ENCODE assay signal across 8 mouse cellular contexts in genomic region chr13:14522906-14523269, GRCm38 (mm10). TPM values are rescaled to one million over a fixed set of nuclear protein-coding genes. Genes with fewer than 3 reads are reported as not detected.
DNase-seq lines count a peak whose midpoint lies in the region; ATAC-seq and TF ChIP-seq lines count a peak whose summit lies in the region.

Gene Hecw1 (minus strand): TSS chr13:14523228.

- H3K27me3 ChIP-seq in lung, embryonic 16.5 days (ENCODE audit: control insufficient read depth, insufficient read depth, low read depth, low read length), result peaks cover 18% of the 10 kb centered on the region; the same call in 1 of the 2 replicates
- peaks cover 4% of the 10 kb centered on the region; the same call in 1 of the 2 replicates for H3K27me3 ChIP-seq in forebrain, embryonic 11.5 days (ENCODE audit: control insufficient read depth, insufficient read depth, low read length)
- no peaks in the 10 kb centered on the region for H3K27me3 ChIP-seq in stomach, postnatal 0 days (ENCODE audit: control insufficient read depth, insufficient read depth, low read length)

- H3K9me3 ChIP-seq in lung, embryonic 16.5 days (ENCODE audit: control insufficient read depth, low read length), result no peaks in the 10 kb centered on the region
- H3K9me3 ChIP-seq in forebrain, embryonic 11.5 days (ENCODE audit: control insufficient read depth, low read length), result no peaks in the 10 kb centered on the region
- H3K9me3 ChIP-seq in stomach, postnatal 0 days (ENCODE audit: control insufficient read depth, low read length), result no peaks in the 10 kb centered on the region

- peak within 1 kb of the TSS; percentile 57 for H3K9ac ChIP-seq in lung, embryonic 16.5 days (ENCODE audit: low read length)
- peak within 1 kb of the TSS; percentile 64 for H3K9ac ChIP-seq in forebrain, embryonic 11.5 days (ENCODE audit: low read length)
- H3K9ac ChIP-seq in stomach, postnatal 0 days (ENCODE audit: low read length), result peak within 1 kb of the TSS; percentile 41; the same call in 1 of the 2 replicates

- no peaks in the 10 kb centered on the region for H3K36me3 ChIP-seq in lung, embryonic 16.5 days (ENCODE audit: control insufficient read depth, insufficient read depth, low read length)
- H3K36me3 ChIP-seq in forebrain, embryonic 11.5 days (ENCODE audit: control insufficient read depth, insufficient read depth, low read length), result no peaks in the 10 kb centered on the region
- H3K36me3 ChIP-seq in stomach, postnatal 0 days (ENCODE audit: control insufficient read depth, insufficient read depth, low read length), result no peaks in the 10 kb centered on the region

- H3K4me1 ChIP-seq in lung, embryonic 16.5 days (replicated peaks; ENCODE audit: control insufficient read depth, insufficient read depth, low read length), result peaks cover 4% of the 10 kb centered on the region; the same call in 1 of the 2 replicates
- H3K4me1 ChIP-seq in forebrain, embryonic 11.5 days (replicated peaks; ENCODE audit: control insufficient read depth, insufficient read depth, low read length), result no peaks in the 10 kb centered on the region
- no peaks in the 10 kb centered on the region for H3K4me1 ChIP-seq in stomach, postnatal 0 days (replicated peaks; ENCODE audit: control insufficient read depth, insufficient read depth)

- no peak for TF ChIP-seq CTCF in stomach, postnatal 0 days (IDR thresholded peaks at IDR 0.05; ENCODE audit: low read depth)

- peak within 1 kb of the TSS; percentile 73 for H3K4me2 ChIP-seq in lung, embryonic 16.5 days (ENCODE audit: low read depth, low read length)
- H3K4me2 ChIP-seq in forebrain, embryonic 11.5 days (ENCODE audit: low read depth, low read length, severe bottlenecking), result peak within 1 kb of the TSS; percentile 93
- peak within 1 kb of the TSS; percentile 74 for H3K4me2 ChIP-seq in stomach, postnatal 0 days (replicated peaks; ENCODE audit: low read depth)

- WGBS in lung, embryonic 16.5 days, result 3% methylated on average over 15 of the region's 15 CpGs
- 2% methylated on average over 15 of the region's 15 CpGs for WGBS in forebrain, embryonic 11.5 days
- WGBS in stomach, postnatal 0 days, result 3% methylated on average over 13 of the region's 15 CpGs

- peak; percentile 43 for ATAC-seq in lung, embryonic 16.5 days (ENCODE audit: low read depth)
- ATAC-seq in forebrain, embryonic 11.5 days (replicated peaks; ENCODE audit: low FRiP score), result peak; percentile 81
- ATAC-seq in megakaryocyte progenitor cell, adult 5-6 weeks (replicated peaks; ENCODE audit: poor library complexity), result peak; percentile 34
- ATAC-seq in stomach, postnatal 0 days (ENCODE audit: low FRiP score, low TSS enrichment), result peak; percentile 63

- no peak within 1 kb of the TSS for H3K27ac ChIP-seq in lung, embryonic 16.5 days (ENCODE audit: low read length)
- H3K27ac ChIP-seq in forebrain, embryonic 11.5 days (ENCODE audit: low read depth, low read length), result peak within 1 kb of the TSS; percentile 48; the same call in 1 of the 2 replicates
- H3K27ac ChIP-seq in stomach, postnatal 0 days (replicated peaks), result no peak within 1 kb of the TSS

- DNase-seq in lung, adult 18-20 months, result no peak
- peak; percentile 67 for DNase-seq in forebrain, embryonic 11.5 days (ENCODE audit: low spot score)
- peak; percentile 37 to 70 for DNase-seq in layer of hippocampus, adult 18-20 months (ENCODE audit: low spot score in 2 of 2)
- no peak for DNase-seq in stomach, postnatal 0 days (ENCODE audit: low spot score)
- DNase-seq in ovary, postnatal 10 days (ENCODE audit: low spot score), result no peak
- no peak for DNase-seq in adrenal gland, postnatal 10 days

- no peak for TF ChIP-seq EP300 in stomach, postnatal 0 days (optimal IDR thresholded peaks at IDR 0.05)

- H3K4me3 ChIP-seq in lung, embryonic 16.5 days (ENCODE audit: low read length), result peak within 1 kb of the TSS; percentile 47
- H3K4me3 ChIP-seq in forebrain, embryonic 11.5 days (ENCODE audit: low read depth, low read length), result peak within 1 kb of the TSS; percentile 52
- peak within 1 kb of the TSS; percentile 43 for H3K4me3 ChIP-seq in stomach, postnatal 0 days (ENCODE audit: low read depth, low read length)

RNA-seq across cellular contexts. Expression of gene Hecw1, which starts in this region (rescaled TPM):
- 0.19 and 0.35 TPM in 2 replicates for polyA plus RNA-seq in lung, embryonic 16.5 days (2015; fragmentation: Nextera tagmentation; extraction: Ambion mirVana)
- polyA plus RNA-seq in forebrain, embryonic 11.5 days (2014; fragmentation: Nextera tagmentation; extraction: Ambion mirVana), result 5.5 and 6.8 TPM in 2 replicates
- total RNA-seq in layer of hippocampus, adult 18-20 months (2021), result 10 to 100 TPM; 49.8 to 53.3 TPM
- total RNA-seq in megakaryocyte progenitor cell, adult 5-6 weeks (2015), result not detected in 2 replicates
- not detected in 2 replicates for total RNA-seq in megakaryocyte progenitor cell, adult 5-6 weeks (2017)
- 0.34 and 0.42 TPM in 2 replicates for polyA plus RNA-seq in stomach, postnatal 0 days (2015; fragmentation: Nextera tagmentation; extraction: Ambion mirVana)
- 1 to 10 TPM in 1 of 2 experiments, under 1 TPM in 1; 0.81 to 1.3 TPM for total RNA-seq in adrenal gland, postnatal 10 days (2021)

Comparison
In these comparisons a context has a peak if more than half of its experiments do, and no peak if none do; other contexts are left out.
1. RNA of gene Hecw1 (total RNA-seq): 49.8 to 53.3 TPM in layer of hippocampus, adult 18-20 months; 0.81 to 1.3 TPM in adrenal gland, postnatal 10 days and not detected in megakaryocyte progenitor cell, adult 5-6 weeks; every median in the first group is over 10 times any median in the second.
2. Peak in ATAC-seq, H3K4me3 ChIP-seq, H3K9ac ChIP-seq and H3K4me2 ChIP-seq in lung, embryonic 16.5 days; RNA of the gene not detected or under 1 TPM.
3. Peak in ATAC-seq in megakaryocyte progenitor cell, adult 5-6 weeks; RNA of the gene not detected or under 1 TPM.
4. Peak in ATAC-seq, H3K4me3 ChIP-seq, H3K9ac ChIP-seq and H3K4me2 ChIP-seq in stomach, postnatal 0 days; RNA of the gene not detected or under 1 TPM.
5. DNase-seq: peak in forebrain, embryonic 11.5 days (single experiment) and layer of hippocampus, adult 18-20 months (2 of 2); none in lung, adult 18-20 months (0 of 2), stomach, postnatal 0 days (single experiment), ovary, postnatal 10 days (single experiment) and adrenal gland, postnatal 10 days (single experiment).
6. Peak in every context shown above with its lines, with median percentiles within 50 percentile points of each other: ATAC-seq, H3K4me2 ChIP-seq, H3K4me3 ChIP-seq and H3K9ac ChIP-seq.